9 mouse cellular contexts compared by ENCODE assay signal in genomic region chr4:73599248-73599647, GRCm38 (mm10). TPM values are rescaled to one million over a fixed set of nuclear protein-coding genes. Genes with fewer than 3 reads are reported as not detected.
DNase-seq lines count a peak whose midpoint lies in the region; ATAC-seq lines count a peak whose summit lies in the region.
"Had no signal": no experiment of that assay in that cellular context is flagged by ENCODE, and none has a peak within 500 bp of the region (broad histone marks: within the 10 kb centered on the region; RNA-seq: fewer than 3 reads in every experiment).

No protein-coding gene starts in this region.

- H3K4me3 ChIP-seq in kidney, embryonic 16.5 days (ENCODE audit: low read length): no peak overlapping the region

- ATAC-seq in kidney, embryonic 16.5 days (ENCODE audit: low FRiP score, low TSS enrichment): peak; percentile 59; the same call in 1 of the 2 replicates
- ATAC-seq in erythroid progenitor cell, adult 5-6 weeks (replicated peaks; ENCODE audit: low FRiP score, poor library complexity, severe bottlenecking): no peak

- WGBS in kidney, embryonic 16.5 days: 9% methylated on average over 3 of the region's 3 CpGs

- no peak for DNase-seq in kidney, adult 8-10 months
- peak; percentile 0 for DNase-seq in MEL-GATA-1-ER (ENCODE audit: extremely low read depth, low read depth)
- peak; percentile 19 for DNase-seq in embryo, embryonic 9.5 days (ENCODE audit: extremely low spot score)
- peak; percentile 58 for DNase-seq in mesoderm, embryonic 11.5 days (ENCODE audit: low read depth, low spot score)
- DNase-seq in ovary, postnatal 36 days (ENCODE audit: low spot score): no peak
- no peak for DNase-seq in urinary bladder, postnatal 14 days (ENCODE audit: low spot score)

- no peaks in the 10 kb centered on the region for H3K27me3 ChIP-seq in kidney, embryonic 16.5 days (ENCODE audit: insufficient read depth, low read length)

- H3K9ac ChIP-seq in kidney, embryonic 16.5 days (replicated peaks; ENCODE audit: low read length): no peak overlapping the region

- no peak overlapping the region for H3K27ac ChIP-seq in kidney, embryonic 16.5 days (ENCODE audit: low read length)

- H3K36me3 ChIP-seq in kidney, embryonic 16.5 days (ENCODE audit: insufficient read depth, low read length): no peaks in the 10 kb centered on the region

- H3K4me1 ChIP-seq in kidney, embryonic 16.5 days (ENCODE audit: insufficient read depth, low read length): no peaks in the 10 kb centered on the region

- H3K9me3 ChIP-seq in kidney, embryonic 16.5 days (ENCODE audit: low read length): no peaks in the 10 kb centered on the region

- no peak overlapping the region for H3K4me2 ChIP-seq in kidney, embryonic 16.5 days (replicated peaks; ENCODE audit: low read depth, low read length)

RNA-seq across cellular contexts. Expression of gene Gm11238, which starts 8.4 kb away (rescaled TPM):
- polyA plus RNA-seq in kidney, embryonic 16.5 days (2015; fragmentation: Nextera tagmentation; extraction: Ambion mirVana): not detected in 2 replicates
- not detected in 2 replicates for total RNA-seq in erythroid progenitor cell, adult 5-6 weeks (2015; ENCODE audit: low replicate concordance)
- total RNA-seq in erythroid progenitor cell, adult 5-6 weeks (2017; ENCODE audit: low replicate concordance): not detected in 2 replicates
- polyA plus RNA-seq: intestine, embryonic 14.5 days had no signal

RNA-seq across cellular contexts. Expression of gene Gm11237, which starts 23.5 kb away (rescaled TPM):
- not detected in 2 replicates for polyA plus RNA-seq in kidney, embryonic 16.5 days (2015; fragmentation: Nextera tagmentation; extraction: Ambion mirVana)
- total RNA-seq in erythroid progenitor cell, adult 5-6 weeks (2015; ENCODE audit: low replicate concordance): not detected in 2 replicates
- total RNA-seq in erythroid progenitor cell, adult 5-6 weeks (2017; ENCODE audit: low replicate concordance): not detected in 2 replicates
- polyA plus RNA-seq: intestine, embryonic 14.5 days had no signal

RNA-seq across cellular contexts. Expression of gene Gm11236, which starts 38.7 kb away (rescaled TPM):
- not detected in 2 replicates for polyA plus RNA-seq in kidney, embryonic 16.5 days (2015; fragmentation: Nextera tagmentation; extraction: Ambion mirVana)
- not detected in 2 replicates for total RNA-seq in erythroid progenitor cell, adult 5-6 weeks (2015; ENCODE audit: low replicate concordance)
- not detected in 2 replicates for total RNA-seq in erythroid progenitor cell, adult 5-6 weeks (2017; ENCODE audit: low replicate concordance)
- polyA plus RNA-seq: intestine, embryonic 14.5 days had no signal

Comparison
In these comparisons a context has a peak if more than half of its experiments do, and no peak if none do; other contexts are left out.
1. DNase-seq: peak in MEL-GATA-1-ER (single experiment), embryo, embryonic 9.5 days (single experiment) and mesoderm, embryonic 11.5 days (single experiment); none in kidney, adult 8-10 months (0 of 2), ovary, postnatal 36 days (single experiment) and urinary bladder, postnatal 14 days (single experiment).